Mouse (Mus musculus) hindbrain, embryonic 16.5 days (tissue): ENCODE measurements at regions not wholly inside any gene's neighbourhood (a gene's known extent, or its start where the extent isn't known, plus 50 kb on each side); places are given as distances from the start of the nearest gene placed in this dataset. TPM values are rescaled to one million over a fixed set of nuclear protein-coding genes. Genes with fewer than 3 reads are reported as not detected.

Source experiments
- microRNA-seq: library from miRNA; unstranded; fragments of <30 nt; microRNA quantifications from one replicate; pipeline ENCODE4, GENCODE M21; 2017

Small RNAs in the stretch of these regions (microRNA-seq; reads per million reads assigned to microRNA genes)
- gene Gm27441 = not detected
